Mouse (Mus musculus) heart, adult 9 months (tissue): ENCODE results near the gene Polr1a.
"Not testable (repeated sequence)": the region's sequence is repeated elsewhere in the genome, so short reads cannot be mapped to it uniquely, and the experiment has no call there.

Experiments used
- DNase-seq, 2 experiments: peaks; one replicate each; pipeline ENCODE4 v3.0.0; 2022; ENCODE audit warnings: low spot score in 2 of 2

Gene Polr1a

DNA sequence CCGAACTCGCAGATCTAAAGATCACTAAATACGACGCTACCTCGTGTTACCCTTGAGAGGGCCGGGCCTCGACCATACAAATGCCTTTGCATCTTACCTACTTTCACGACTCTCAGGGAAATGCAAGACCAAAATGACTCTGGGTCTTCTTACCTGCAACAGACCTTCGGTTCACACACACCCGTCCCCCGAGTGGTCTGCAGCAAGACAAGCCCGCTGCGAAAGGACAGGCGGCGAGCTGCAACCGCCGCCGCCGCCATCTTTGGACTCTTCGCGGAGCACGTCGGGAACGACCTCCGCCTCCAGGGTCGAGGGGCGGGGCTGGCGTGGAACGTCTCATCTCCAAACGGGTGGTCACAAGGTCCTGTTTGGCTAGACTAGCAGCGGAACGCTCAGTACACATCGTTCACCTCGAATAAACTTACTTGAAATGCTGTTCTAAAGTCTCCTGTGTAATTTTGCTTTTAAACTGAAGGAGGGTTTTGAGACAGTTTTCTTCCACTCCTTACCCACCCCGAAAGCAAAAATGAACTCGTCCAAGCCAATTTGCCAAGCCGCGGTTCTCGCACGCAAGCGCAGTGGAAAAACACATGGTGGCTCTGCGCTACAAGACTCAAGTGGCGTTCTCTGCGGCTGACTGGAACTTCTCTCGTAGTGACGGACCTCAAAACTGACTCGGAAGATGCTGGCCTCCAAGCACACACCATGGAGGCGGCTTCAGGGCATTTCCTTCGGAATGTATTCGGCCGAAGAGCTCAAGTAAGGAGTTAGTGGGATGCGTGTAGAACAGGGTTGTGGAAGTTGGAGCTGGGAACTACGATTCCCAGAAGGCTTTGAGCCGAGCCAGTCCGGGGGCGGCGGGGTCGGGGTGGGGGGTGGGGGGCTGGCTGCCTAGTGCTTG, at the start of gene Polr1a, which contains the start of gene Ptcd3:
Gene Polr1a (plus strand): TSS at position 573 of the 901 bp plus-strand sequence.
Gene Ptcd3 (minus strand): TSS at position 270 of the 901 bp plus-strand sequence.
- DNase-seq = peak; percentile 84 to 95

DNA sequence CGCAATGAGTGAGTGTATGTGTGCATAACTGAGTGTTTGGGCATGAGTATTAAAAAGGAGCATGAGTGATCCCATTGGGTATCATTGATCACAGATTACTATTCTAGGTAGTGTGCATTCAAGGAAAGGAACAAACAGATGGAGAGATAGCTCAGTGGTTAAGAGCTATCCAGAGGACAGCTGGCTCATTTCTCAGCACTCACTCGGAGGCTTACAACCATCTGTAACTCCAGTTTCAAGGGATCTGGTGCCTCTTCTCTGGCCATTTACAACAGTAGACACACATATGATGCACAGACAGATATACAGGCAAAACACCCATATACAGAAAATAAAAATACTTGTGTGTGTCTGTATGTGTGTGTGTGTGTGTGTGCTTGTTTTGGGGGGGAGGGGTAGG, 41.1 kb upstream of the Polr1a start:
- DNase-seq = no peak

DNA sequence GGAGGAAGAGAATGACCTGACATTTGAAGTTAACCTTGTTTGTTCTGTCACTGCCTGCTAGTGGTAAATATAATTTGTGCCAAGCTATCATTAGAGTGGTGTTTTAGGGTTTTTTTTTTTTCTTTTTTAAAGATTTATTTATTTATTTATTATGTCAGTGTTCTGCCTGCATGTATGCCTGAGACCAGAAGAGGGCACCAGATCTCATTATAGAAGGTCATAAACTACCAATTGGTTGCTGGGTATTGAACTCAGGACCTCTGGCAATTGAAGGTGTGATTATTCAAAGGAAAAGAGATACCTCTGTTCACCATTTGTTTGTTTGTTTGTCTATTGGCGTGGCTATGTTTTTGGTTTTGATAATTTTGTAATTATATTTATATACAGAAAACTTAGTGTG, 40.0 kb upstream of the Polr1a start:
- DNase-seq = no peak

DNA sequence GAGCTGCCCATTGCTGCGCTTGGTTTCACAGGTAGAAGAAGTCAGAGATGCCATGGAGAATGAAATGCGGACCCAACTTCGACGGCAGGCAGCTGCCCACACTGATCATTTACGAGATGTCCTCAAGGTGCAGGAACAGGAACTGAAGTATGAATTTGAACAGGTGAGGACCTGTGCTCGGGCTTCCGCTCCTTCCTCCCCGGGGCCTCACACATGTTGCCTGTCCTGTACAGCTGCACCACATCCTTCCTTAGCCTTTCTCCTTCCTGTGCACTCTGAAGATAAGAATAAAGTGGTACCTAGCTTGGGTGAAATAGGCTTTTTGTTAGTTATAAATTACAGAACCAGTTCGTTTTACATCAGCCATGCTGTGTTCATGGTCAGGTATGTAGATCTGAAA, 37.5 kb upstream of the Polr1a start:
- no peak for DNase-seq

DNA sequence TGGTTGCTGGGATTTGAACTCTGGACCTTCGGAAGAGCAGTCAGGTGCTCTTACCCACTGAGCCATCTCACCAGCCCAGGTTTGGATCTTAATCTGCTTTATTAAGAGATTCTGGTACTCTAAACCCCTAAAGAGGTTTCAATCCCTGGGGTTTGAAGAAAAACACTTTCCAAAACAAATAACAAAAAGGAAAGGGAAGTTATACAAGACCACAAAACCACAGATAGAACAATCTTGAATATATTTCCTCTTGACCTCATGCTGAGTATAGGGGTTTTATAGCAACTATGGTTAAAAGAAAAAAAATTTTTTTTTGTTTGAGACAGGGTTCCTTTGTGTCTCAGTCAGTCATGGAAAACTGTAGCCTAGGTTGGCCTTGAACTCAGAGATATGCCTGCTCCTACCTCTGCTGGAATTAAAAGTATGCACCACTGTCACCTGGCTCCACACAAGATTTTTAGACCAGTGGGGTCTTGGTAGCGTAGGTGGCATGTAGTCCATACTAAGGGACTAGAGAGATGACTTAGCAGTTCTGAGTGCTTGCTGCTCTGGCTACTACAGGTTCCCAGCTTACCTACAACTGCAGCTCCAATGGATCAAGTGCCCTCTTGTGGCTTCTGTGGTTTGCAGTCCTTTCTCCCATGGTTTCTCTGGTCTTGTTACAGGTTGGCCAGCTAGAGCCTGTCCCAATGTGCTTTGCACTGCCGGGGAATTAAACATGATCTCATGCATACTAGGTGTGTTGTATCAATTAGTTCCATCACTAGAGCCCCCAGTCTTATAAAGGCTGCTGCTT, 30.7 kb upstream of the Polr1a start:
- DNase-seq = no peak

DNA sequence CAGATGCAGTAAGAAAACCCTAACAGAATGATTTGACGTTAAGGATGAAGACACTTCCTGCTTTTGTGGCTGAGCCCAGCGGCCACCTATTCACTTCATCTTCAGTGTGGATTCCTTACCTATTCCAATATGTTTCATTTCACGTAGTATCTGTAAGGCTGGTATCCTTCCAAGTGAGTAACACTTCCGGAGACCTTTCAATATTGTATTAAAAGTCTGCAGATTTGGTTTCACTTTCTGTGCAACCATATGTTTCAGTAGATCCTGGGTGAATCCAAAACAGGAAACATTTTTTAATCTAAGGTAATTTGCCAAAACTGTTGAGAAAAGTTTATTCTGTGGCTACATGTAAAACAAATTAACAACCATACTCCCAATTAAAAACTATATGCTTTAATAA, 15.6 kb upstream of the Polr1a start:
- no peak for DNase-seq

DNA sequence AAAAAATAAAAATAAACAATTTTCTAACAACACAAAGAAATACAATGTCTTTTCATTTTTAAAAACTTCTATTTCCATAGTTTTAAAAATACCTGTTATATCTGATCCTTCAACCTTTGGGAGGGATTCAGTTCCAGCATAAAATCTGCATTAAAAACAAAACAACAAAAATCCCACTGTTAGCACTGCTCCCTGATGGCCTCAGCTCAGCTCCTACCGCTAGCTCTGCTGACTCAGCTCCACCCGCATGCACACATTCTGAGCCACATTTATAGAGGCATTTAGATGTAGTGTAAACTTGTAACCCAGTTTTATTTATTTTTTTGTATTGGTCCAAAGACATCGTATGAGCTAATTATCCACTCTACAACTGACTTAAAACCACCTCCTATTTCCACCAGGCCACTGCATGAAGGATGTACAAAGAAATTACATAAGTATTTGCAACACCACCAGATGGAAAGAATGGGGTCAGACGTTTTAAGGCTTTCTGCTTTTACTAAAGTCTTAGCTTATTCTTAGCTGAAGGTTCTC, 1.1 kb upstream of the Polr1a start:
- DNase-seq = no peak

DNA sequence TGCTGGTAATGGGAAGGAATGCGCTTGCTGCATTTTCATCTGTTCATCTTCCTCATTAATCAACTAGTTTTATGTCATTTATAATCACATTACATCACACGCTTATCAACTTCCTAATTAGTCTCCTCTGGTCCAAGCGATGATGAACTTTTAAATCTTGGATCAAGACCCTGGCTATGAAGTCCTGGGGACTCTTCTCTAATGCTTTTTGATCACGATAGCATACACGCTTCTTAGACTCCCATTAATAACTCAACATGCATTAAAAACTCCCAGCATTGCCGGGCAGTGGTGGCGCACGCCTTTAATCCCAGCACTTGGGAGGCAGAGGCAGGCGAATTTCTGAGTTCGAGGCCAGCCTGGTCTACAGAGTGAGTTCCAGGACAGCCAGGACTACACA, 531 bp downstream of the Polr1a start:
- no peak for DNase-seq

DNA sequence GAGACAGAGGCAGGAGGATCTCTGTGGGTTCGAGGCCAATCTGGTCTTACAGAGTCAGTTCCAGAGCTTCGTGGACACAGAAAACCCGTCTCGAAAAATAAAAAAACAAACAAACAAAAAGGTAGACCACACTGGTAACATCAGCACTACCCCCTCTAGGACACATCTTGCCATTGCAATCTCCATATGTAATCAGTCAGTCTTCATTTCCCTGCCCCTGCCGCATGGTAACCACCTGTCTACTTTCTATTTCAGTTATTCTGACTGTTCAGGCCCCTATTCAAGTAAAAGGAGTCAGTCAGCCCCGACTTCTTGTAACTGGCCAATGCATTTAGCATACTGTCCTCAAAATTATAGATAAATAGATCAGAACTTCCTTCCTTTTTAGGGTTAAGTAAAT, 987 bp downstream of the Polr1a start:
- no peak for DNase-seq

DNA sequence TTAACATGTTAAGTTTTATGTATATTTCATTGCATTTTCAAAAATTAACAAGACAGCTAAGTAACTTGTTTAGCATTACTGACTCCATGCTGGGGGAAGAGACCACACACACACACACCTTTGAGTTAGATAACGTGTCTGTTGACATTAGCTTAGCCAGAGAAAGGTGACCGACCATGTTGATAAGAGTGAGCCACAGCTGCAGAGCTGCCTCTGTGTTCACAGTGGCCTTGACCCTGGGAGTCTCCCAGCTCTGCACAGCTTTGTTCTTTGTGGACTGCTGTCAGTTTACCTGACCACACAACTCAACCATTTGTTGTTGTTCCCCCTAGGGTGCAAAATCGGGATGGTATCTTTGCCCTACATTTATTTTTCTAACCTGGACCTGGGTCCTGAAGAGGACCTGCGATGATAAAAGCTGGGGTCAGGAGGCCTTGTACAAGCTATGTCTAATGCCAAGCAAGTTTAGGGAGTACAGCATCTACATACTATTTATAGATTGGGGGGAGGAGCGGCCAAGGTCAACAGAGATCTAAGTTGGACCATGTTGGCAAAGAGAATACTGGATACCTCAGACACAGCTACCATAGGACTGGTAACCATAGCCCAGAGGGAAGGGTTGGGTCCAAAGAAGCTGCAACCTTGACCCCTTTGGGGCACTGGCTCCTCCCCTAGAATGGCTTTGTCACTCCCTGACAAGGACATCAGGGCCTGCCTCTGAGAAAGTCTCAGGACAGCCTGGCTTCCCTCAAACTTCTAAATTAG, 3.0 kb downstream of the Polr1a start:
- DNase-seq = peak; percentile 49 to 54

DNA sequence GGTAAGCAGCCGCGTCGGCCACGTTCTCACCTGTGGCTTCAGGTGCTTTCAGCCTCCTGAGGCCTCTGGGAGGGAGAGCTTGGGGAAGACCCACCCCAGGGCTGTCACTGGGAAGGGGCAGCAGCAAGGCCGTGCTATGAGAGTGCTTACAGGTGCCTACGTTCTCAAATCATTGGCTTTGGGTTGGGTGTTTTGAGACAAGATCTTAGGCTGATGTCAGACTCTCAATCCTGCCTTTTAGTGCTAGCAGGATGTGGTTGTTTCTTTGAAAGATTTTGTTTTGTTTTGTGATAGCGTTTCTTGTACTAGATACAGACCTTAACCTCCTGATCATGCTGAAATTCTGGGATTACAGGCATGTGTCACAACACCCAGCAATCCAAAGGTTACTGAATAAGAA, 11.9 kb downstream of the Polr1a start:
- no peak for DNase-seq

DNA sequence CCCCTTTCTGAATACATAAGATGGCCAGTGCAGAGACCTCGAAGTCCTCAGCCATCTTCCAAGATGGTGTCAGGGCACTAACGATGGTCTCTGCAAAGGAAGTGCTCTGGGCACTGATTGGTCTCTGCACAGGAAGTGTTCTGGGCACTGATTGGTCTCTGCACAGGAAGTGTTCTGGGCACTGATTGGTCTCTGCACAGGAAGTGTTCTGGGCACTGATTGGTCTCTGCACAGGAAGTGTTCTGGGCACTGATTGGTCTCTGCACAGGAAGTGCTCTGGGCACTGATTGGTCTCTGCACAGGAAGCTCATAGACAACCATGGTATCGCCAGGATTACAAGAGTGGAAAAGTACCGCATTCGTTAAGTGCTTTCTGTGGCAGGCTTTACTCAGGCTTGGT, 16.4 kb downstream of the Polr1a start:
- DNase-seq = not testable (repeated sequence)

DNA sequence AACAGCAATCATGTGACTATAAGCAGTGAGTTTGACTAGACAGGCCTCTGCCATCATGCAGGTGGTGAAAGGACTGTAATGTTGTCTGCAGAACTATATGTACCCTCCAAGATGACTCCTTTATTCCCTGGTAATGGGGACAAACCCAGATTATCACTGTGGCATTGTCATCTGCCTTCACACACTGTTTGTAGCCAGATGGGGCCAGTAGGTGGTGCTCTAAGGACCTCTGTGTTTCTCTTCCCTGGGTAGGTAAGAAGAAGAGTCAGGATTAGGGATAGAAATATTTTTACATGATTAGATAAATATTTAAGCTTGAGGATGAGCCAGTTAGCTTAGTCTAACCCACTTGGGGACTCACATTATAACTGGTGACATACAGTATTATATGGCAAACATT, 19.1 kb downstream of the Polr1a start:
- DNase-seq = peak in 1 of 2 experiments; percentile 40

DNA sequence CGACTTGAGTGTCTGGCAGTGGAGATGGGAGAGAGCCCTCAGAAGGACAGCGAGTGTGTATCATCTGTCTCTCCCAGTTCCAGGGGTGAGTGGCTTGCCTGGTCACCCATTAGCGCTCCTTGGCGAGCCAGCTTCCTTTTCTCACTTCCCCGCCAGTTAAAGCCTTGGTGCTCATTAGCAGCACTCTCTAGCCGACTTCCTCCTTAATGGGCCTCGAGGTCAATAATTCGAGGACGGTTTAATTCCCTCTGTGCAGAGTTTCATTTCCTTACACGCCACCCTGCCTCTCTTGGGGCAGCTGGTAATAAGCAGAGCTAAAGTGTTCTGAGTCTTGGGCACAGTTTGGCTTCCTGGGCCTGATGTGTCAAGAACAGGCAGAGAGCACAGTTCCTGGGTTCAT, 21.2 kb downstream of the Polr1a start:
- peak; percentile 35 to 64 for DNase-seq

DNA sequence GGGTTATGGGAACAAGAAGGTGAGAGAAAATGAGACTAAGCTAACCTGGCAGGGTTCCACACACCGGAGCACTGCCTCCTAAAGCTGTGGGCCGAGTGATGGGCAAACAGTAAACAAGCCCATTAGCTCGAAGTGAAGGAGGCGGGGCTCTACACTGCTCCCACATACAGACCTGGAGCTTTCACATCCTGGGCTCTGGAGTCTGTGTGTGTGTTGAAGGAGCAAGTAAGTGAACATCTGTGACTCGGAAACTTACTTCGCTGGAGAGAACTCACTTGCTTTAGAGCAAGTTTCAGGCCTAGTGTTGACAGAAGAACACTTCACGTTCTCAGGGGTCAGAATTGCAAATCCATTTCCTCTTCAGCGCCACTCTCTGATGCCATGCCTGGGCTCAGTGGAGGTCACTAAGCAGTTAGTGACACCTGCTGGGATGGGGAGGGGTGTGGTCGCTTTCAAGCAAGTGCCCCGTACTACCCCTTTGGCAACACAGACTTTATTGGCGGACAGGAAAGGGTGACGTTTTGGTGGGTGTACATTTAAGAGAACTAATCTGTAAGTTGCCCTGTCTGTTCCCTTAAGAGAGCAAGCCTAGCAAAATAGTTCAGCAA, 22.1 kb downstream of the Polr1a start:
- DNase-seq = no peak

DNA sequence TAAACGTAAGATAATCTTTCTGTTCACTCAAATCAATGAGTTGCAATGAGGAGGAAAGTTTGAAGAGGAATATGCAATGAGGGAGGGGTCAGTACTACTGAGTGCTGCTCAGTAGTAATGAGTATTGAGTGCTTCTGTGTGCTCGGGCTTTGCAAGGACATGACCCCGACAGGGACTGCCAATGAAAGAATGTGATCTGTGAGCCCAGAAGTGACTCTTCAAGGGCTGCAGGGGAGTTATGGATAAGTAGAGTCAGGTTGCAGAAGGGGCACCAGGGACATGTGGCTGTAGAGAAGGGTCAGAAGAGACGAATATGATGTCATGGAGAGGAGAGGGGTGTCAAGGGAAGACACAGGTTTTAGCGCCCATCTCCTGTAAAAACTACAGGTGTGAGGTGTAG, 23.5 kb downstream of the Polr1a start:
- no peak for DNase-seq

DNA sequence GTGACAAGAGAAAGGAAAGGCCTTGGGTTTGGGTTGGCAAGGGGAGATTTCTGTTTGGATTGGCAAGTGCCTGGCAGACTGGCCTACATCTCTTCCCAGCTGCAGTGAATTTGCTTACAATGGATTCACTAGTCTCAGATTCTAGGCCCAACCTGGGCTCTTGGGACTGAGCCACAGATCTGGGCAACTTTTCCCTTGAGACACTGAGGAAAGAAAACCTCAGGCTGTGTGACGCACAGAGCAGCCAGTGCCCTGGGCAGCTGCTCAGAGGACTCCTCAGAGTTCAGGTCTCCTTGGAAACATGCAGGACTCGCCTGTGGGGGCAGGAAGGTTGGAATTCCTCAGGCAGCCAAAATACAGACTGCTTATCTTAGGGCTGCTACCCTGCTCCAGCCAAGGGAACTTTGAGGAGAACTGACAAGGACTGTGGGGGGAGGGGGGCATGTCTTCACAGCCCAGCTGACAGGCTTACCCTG, 25.3 kb downstream of the Polr1a start:
- peak; percentile 69 to 72 for DNase-seq

DNA sequence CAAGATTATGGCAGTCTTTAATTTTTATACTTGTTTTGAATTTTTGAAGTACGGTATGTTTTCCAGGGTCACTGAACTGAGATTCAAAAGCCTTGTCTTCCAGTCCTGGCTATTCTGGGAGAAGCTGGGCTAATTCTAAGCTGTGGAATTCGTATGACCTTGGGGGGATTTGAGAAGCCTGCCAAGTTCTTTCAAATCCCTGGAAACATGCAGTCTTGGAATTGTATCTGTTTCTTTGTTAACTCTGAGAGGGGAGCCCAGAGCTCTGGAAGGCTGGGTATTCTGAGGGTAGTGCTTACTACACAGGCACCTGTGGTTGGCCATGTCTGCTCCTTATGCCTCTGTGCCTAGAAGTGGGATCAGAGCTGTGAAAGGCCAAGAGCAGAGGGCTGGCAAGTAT, 26.9 kb downstream of the Polr1a start:
- DNase-seq = peak in 1 of 2 experiments; percentile 26

DNA sequence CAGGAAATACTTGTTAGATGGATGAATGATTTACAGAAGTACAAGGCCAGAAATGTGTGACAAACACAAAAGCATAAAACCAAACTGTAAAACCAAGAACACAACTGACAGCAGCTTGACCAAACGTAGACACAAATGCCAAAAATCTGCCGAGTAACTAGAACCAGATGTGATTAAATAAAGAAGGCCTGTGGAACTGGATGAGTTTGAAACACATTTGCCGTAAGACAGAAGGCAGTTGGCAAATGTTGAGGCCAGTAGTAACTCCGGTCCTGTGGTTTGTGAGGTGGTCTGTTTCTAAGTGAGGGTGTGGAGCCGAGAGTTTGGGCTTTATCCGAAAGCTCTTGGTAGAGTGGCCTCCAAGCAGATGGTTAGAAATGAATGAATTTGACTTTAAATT, 32.1 kb downstream of the Polr1a start:
- DNase-seq = no peak

DNA sequence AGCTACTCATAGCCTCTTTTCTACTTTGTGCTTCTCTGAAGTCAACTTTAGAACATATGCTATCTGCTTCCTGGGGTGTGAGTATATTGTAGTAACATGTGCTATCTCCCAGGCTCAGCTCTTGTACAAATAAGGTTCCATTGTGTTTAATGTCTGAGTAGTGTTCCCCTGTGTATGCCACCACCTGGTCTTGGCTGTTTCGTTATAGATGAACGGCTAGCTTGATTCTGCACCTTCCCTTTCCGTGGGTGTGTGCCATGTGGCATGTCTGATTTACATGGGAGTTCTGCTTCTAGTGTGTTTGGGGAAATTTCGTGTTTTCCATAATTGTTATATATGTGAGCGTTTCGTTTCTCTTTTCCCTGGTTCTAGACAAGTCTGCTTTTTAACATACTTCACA, 36.2 kb downstream of the Polr1a start:
- no peak for DNase-seq

DNA sequence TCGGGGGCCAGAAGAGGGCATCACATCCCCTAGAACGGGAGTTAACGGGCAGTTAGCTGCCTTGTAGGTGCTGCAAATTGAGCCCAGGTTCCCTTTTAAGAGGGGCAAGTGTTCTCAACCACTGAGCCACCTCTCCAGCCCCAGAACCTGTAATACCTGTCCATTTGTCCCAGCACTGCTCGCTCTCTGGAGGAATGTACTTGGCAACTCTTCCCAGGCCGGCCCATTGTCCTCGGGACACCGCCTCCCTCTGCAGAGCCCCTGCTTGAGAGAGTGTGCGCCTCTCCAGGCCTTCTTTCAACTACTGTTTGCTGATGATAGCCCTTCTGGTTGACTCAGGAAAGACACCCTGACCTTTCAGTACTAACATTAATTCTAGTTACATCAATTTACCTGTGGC, 37.3 kb downstream of the Polr1a start:
- no peak for DNase-seq
